Mouse (Mus musculus): ENCODE data around the gene Nckap5. TPM values are rescaled to one million over a fixed set of nuclear protein-coding genes. Genes with fewer than 3 reads are reported as not detected.
A peak's percentile ranks its signal among the peaks of the same experiment; 100 is the strongest.

The Nckap5 gene
- total and polyA plus RNA-seq, 2 experiments from 2014 or later = 9.3 to 10.2 TPM

DNA sequence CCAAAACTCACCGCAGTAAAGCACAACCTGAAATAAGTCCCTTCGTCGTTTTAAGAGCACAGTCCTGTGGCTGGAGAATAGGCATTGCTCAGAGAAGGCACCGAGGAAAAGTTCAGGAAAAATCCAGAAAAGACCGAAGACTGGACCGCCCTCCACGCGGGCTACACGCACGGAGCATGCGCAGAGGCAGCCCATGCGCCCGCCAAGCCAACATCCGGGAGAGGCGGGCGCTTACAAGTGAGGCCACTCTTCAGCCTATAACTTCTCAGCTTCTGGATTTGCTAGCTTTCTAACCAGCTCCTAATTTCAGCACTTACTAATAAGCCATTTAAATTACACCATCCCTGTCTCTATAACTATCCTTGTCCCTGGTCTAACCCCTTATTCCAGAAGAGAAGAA is 124.0 kb downstream of the Nckap5 start:
- no peak overlapping the region for H3K27ac ChIP-seq (ENCODE audit: low read depth, low read length)
- WGBS = 97% methylated on average over 16 of the region's 16 CpGs
- no peak for ATAC-seq
- no peak overlapping the region for H3K4me2 ChIP-seq (ENCODE audit: low read depth)
- no peak overlapping the region for H3K4me3 ChIP-seq (ENCODE audit: low read depth, low read length)
- H3K9ac ChIP-seq = no peak overlapping the region
- no peaks in the 10 kb centered on the region for H3K36me3 ChIP-seq (ENCODE audit: insufficient read depth)
- no peaks in the 10 kb centered on the region for H3K9me3 ChIP-seq (ENCODE audit: low read length)
- H3K4me1 ChIP-seq (ENCODE audit: insufficient read depth) = no peaks in the 10 kb centered on the region
- no peak for DNase-seq
- H3K27me3 ChIP-seq (ENCODE audit: insufficient read depth, low read length) = no peaks in the 10 kb centered on the region
- TF ChIP-seq CTCF (IDR thresholded peaks at IDR 0.05; ENCODE audit: low read depth) = no peak

DNA sequence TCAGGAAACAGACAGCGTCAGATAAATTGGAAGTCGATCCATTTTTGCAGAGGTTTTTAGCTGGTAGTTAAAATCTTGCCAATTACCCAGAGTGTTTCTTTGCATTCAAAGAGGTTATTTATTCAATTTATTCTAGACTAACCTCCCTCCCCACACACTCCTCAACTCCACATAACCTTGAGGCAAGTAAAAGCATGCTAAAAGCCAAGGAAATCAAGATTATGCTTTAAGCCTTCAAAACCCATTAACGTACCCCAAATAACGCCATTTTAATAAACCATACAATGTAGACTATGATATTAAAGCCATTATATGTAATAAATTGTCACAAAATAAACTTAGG is 129.7 kb downstream of the Nckap5 start:
- Histone ChIP-seq H3K27ac (ENCODE audit: low read depth, low read length) (0 out of 2 replicates have a peak overlapping the region, but pooled peaks have one; percentile 50), H3K9ac (no peak overlapping the region), H3K4me2 (ENCODE audit: low read depth) (no peak overlapping the region), H3K36me3 (ENCODE audit: insufficient read depth) (no peaks in the 10 kb centered on the region), H3K4me1 (ENCODE audit: insufficient read depth) (no peaks in the 10 kb centered on the region), H3K27me3 (ENCODE audit: insufficient read depth, low read length) (no peaks in the 10 kb centered on the region), H3K4me3 (ENCODE audit: low read depth, low read length) (no peak overlapping the region), H3K9me3 (ENCODE audit: low read length) (no peaks in the 10 kb centered on the region)
- ATAC-seq (peak; percentile 14; the same call in 1 of the 2 replicates), DNase-seq (no peak)
- TF ChIP-seq CTCF (IDR thresholded peaks at IDR 0.05; ENCODE audit: low read depth) = no peak
- WGBS = 42% methylated on average over 4 of the region's 4 CpGs

DNA sequence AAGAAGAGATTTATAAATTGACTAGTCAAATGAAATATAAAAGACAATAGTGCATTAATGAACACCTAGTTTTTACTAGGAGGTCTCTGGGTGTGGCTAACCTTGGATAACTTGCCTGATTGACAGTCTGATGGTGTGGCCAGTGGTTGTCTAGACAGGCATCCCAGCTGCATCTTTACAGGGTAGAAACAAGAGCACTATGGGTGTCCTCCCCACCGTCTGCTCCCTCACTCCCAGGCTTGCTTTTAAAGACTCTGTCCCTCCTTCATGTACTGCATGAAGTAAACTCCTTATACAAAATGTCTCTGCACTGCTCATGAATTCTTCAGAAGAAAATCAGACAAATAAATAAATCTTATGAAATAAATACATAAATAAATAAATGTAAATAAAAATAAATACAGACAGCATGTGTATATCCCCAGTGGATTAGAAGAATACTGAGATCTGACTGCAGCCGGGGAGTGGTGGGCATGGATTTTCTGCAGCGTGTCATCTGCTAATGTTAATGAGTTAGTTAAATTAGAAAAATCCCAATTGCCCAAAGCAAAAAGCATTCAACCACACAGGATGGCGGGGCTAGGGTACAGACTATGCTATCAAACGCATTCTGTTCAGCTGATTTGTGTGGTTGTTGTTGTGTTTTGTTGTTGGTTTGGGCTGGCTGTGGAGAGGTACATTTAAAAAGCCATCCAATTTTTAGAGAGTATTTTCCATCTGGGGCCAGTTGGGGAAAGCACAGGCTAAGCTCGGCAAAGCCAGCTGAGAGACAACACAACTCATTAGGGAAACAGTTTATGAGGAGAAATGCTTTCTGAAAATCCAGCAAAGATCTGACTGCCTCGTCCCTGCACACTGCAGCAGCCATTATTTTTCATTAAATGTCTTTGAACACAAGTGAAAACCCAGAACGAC is 130.3 kb downstream of the Nckap5 start:
- TF ChIP-seq CTCF (IDR thresholded peaks at IDR 0.05; ENCODE audit: low read depth) = no peak
- ATAC-seq = peak; percentile 51
- Histone ChIP-seq H3K9ac (no peak overlapping the region), H3K36me3 (ENCODE audit: insufficient read depth) (no peaks in the 10 kb centered on the region), H3K27me3 (ENCODE audit: insufficient read depth, low read length) (no peaks in the 10 kb centered on the region), H3K4me1 (ENCODE audit: insufficient read depth) (no peaks in the 10 kb centered on the region), H3K27ac (ENCODE audit: low read depth, low read length) (peak overlapping the region; percentile 50), H3K9me3 (ENCODE audit: low read length) (no peaks in the 10 kb centered on the region), H3K4me3 (ENCODE audit: low read depth, low read length) (no peak overlapping the region), H3K4me2 (ENCODE audit: low read depth) (0 out of 2 replicates have a peak overlapping the region, but pooled peaks have one; percentile 2)
- 12% methylated on average over 8 of the region's 8 CpGs for WGBS
- DNase-seq = peak; percentile 37

DNA sequence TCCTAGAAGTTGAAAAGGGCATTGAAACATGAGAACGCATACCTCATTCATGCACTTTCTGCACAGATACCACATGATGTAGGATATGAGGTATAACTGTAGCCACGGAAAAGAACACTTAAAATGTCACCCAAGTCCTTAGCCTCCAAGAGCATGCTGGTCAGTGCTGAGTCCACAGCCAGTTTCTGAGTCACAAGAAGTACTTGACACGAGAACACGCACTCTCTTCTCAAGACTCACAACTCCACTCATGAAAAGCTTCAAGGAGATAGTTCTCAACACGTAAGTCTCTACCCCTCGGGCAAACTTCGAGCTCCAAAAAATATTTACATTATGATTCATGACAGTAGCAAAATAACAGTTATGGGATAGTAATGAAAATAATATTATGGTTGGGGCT is 137.0 kb downstream of the Nckap5 start:
- Histone ChIP-seq H3K36me3 (ENCODE audit: insufficient read depth) (no peaks in the 10 kb centered on the region), H3K27me3 (ENCODE audit: insufficient read depth, low read length) (no peaks in the 10 kb centered on the region), H3K9me3 (ENCODE audit: low read length) (no peaks in the 10 kb centered on the region), H3K4me3 (ENCODE audit: low read depth, low read length) (no peak overlapping the region), H3K4me2 (ENCODE audit: low read depth) (no peak overlapping the region), H3K4me1 (ENCODE audit: insufficient read depth) (peaks cover 7% of the 10 kb centered on the region), H3K27ac (ENCODE audit: low read depth, low read length) (no peak overlapping the region), H3K9ac (no peak overlapping the region)
- TF ChIP-seq CTCF (IDR thresholded peaks at IDR 0.05; ENCODE audit: low read depth) = no peak
- ATAC-seq (no peak), DNase-seq (no peak)
- WGBS = 86% methylated on average over 7 of the region's 7 CpGs

DNA sequence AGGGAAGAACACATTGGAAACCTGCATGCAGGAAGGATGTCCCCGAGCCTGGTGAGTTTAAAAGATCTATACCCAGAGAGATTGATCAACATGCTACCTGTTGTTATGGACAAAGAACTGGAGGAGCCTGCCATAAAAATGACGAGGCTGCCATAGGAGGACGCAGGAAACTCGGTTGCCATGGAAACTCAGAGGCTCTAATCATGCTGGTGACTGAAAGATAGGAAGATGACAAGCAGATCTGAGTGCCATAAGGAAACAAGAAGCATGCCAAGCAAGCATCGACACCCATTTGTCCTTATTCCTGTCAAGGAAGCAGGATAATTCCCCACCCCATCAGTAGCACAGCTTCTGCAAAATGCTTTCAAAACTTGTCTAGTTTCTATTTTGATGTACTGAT is 142.0 kb downstream of the Nckap5 start:
- no peak overlapping the region for H3K4me2 ChIP-seq (ENCODE audit: low read depth)
- no peak for TF ChIP-seq CTCF (IDR thresholded peaks at IDR 0.05; ENCODE audit: low read depth)
- no peak overlapping the region for H3K4me3 ChIP-seq (ENCODE audit: low read depth, low read length)
- no peaks in the 10 kb centered on the region for H3K27me3 ChIP-seq (ENCODE audit: insufficient read depth, low read length)
- DNase-seq (peak; percentile 83), ATAC-seq (peak; percentile 71)
- H3K9ac ChIP-seq = no peak overlapping the region
- H3K9me3 ChIP-seq (ENCODE audit: low read length) = no peaks in the 10 kb centered on the region
- no peaks in the 10 kb centered on the region for H3K36me3 ChIP-seq (ENCODE audit: insufficient read depth)
- H3K4me1 ChIP-seq (ENCODE audit: insufficient read depth) = peaks cover 22% of the 10 kb centered on the region
- WGBS = 41% methylated on average over 5 of the region's 5 CpGs
- H3K27ac ChIP-seq (ENCODE audit: low read depth, low read length) = peak overlapping the region; percentile 70

DNA sequence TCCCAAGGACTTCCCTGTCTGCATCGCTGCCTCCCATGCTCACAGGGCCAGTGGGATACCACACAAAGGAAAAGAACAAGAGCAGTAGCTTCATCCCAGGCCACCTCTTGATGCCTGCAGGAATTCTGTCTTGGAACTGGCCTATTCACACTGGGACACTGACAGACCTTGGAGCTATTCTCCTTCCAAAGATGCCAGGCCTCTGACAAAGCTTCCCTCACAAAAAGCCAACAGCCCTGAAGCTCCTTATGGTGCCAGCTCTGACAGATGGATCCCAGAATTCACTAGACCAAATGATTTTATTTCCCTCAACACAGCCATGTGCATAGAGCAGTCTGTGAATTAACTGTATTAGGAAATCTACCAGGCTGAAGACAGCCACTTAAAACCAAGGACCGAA is 143.9 kb downstream of the Nckap5 start:
- Histone ChIP-seq H3K9ac (no peak overlapping the region), H3K9me3 (ENCODE audit: low read length) (no peaks in the 10 kb centered on the region), H3K36me3 (ENCODE audit: insufficient read depth) (no peaks in the 10 kb centered on the region), H3K27ac (ENCODE audit: low read depth, low read length) (peak overlapping the region; percentile 54), H3K4me2 (ENCODE audit: low read depth) (no peak overlapping the region), H3K4me3 (ENCODE audit: low read depth, low read length) (no peak overlapping the region), H3K27me3 (ENCODE audit: insufficient read depth, low read length) (no peaks in the 10 kb centered on the region), H3K4me1 (ENCODE audit: insufficient read depth) (peaks cover 30% of the 10 kb centered on the region)
- ATAC-seq (peak; percentile 56), DNase-seq (peak; percentile 83)
- WGBS = 59% methylated on average over 2 of the region's 2 CpGs
- no peak for TF ChIP-seq CTCF (IDR thresholded peaks at IDR 0.05; ENCODE audit: low read depth)

Measured in forebrain, postnatal 0 days (tissue).